Mouse (Mus musculus) CH12.LX (cell line): Measurements from ENCODE around the gene Sned1.

Experiments used
- CHD1 ChIP-seq: IDR thresholded peaks from 2 replicates; pipeline ENCODE4 v1.6.1; 2012; ENCODE audit warnings: low read depth, low read length, improper control_type of control experiment, inconsistent platforms
- CHD2 ChIP-seq: IDR thresholded peaks from 2 replicates; pipeline ENCODE4 v1.6.1; 2011; ENCODE audit warnings: low read length, improper control_type of control experiment
- JUN ChIP-seq: IDR thresholded peaks from 2 replicates; pipeline ENCODE4 v1.6.1; 2011; ENCODE audit warnings: low read depth, mild to moderate bottlenecking, low read length, improper control_type of control experiment, moderate library complexity; ENCODE audit not compliant: insufficient read depth
- POLR2A ChIP-seq: IDR thresholded peaks from 2 replicates; pipeline ENCODE4 v1.6.1; 2011; ENCODE audit warnings: low read depth, mild to moderate bottlenecking, improper control_type of control experiment, low read length

DNA sequence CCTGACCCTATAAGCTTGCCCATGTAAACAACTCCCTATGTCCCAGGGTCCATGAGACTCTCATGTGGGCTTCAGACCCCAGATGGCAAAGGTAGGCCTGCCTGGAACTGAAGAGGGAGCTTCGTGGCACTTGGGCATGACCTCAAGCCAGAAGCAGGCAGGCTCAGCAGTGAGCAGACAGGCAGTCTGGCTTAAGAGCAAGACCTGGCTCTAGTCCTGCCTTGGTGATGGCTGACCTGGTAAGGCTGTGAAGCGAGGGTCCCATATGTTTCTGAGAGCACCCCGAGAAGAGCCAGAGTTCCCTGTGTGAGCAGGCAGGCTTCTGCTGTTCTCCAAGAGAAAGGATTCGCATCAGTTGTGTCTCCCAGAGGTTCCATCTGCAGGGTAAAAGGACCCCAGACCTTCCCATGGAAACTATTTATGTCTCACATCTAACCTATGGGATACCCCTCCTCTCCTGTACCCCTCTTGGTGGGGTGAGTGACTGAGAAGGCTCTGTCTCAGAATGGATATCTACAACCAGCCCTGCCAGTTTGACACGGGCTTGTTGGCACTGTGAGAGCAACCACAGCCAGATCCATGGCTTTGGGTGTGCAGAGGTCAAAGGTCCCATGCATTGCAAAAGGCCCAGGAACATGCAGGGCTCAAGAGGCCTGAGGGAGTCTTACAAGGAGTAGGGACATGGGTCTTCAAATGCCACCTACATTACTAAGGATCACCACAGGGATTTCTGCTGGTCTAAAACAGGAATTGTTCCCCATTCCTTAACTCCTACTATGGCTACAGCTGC, 9.7 kb upstream of the Sned1 start:
- TF ChIP-seq POLR2A (no peak), JUN (no peak), CHD1 (no peak), CHD2 (no peak)
